ENCODE assay signal across 14 mouse cellular contexts in genomic region chr3:127818694-127819663, GRCm38 (mm10). TPM values are rescaled to one million over a fixed set of nuclear protein-coding genes. Genes with fewer than 3 reads are reported as not detected.
A peak's percentile ranks its signal among the peaks of the same experiment; 100 is the strongest.
DNase-seq lines count a peak whose midpoint lies in the region; ATAC-seq and TF ChIP-seq lines count a peak whose summit lies in the region.
"Had no signal": no experiment of that assay in that cellular context is flagged by ENCODE, and none has a peak within 500 bp of the region (broad histone marks: within the 10 kb centered on the region; RNA-seq: fewer than 3 reads in every experiment).

No protein-coding gene starts in this region.

- H3K36me3 ChIP-seq in lung, embryonic 14.5 days (ENCODE audit: insufficient read depth) = peaks cover 45% of the 10 kb centered on the region
- no peaks in the 10 kb centered on the region for H3K36me3 ChIP-seq in lung, postnatal 0 days (ENCODE audit: insufficient read depth, low read length)
- no peaks in the 10 kb centered on the region; the same call in 1 of the 2 replicates for H3K36me3 ChIP-seq in kidney, adult 2 months (ENCODE audit: control insufficient read depth, insufficient read depth, low read length)
- peaks cover 3% of the 10 kb centered on the region; the same call in 1 of the 2 replicates for H3K36me3 ChIP-seq in stomach, embryonic 16.5 days (ENCODE audit: control insufficient read depth, insufficient read depth, low read length)
- H3K36me3 ChIP-seq in forebrain, embryonic 16.5 days (ENCODE audit: control insufficient read depth, insufficient read depth) = peaks cover 4% of the 10 kb centered on the region; the same call in 1 of the 2 replicates

- DNase-seq in lung, embryonic 14.5 days = no peak
- DNase-seq in lung, postnatal 0 days (ENCODE audit: low spot score) = no peak
- DNase-seq in kidney, adult 2 months = peak; percentile 40
- DNase-seq in large intestine, adult 2 months (ENCODE audit: low read depth, low spot score) = peak; percentile 80
- DNase-seq in cerebellum, adult 18-20 months = no peak
- DNase-seq in spleen, postnatal 14 days (ENCODE audit: low spot score in 2 of 2) = no peak
- DNase-seq: cerebellum, adult 9-11 months; heart, postnatal 10 days had no signal

- H3K9ac ChIP-seq in lung, embryonic 14.5 days = no peak overlapping the region
- H3K9ac ChIP-seq in lung, postnatal 0 days (replicated peaks; ENCODE audit: low read depth) = no peak overlapping the region
- no peak overlapping the region for H3K9ac ChIP-seq in stomach, embryonic 16.5 days (ENCODE audit: low read length)
- no peak overlapping the region for H3K9ac ChIP-seq in forebrain, embryonic 16.5 days (replicated peaks; ENCODE audit: low read depth, low read length)
- H3K9ac ChIP-seq: lung, embryonic 15.5 days had no signal

- H3K27ac ChIP-seq in lung, embryonic 14.5 days (ENCODE audit: low read depth) = no peak overlapping the region
- no peak overlapping the region for H3K27ac ChIP-seq in lung, postnatal 0 days (ENCODE audit: low read length)
- H3K27ac ChIP-seq in kidney, adult 2 months (ENCODE audit: insufficient read depth, low read depth, low read length) = peak overlapping the region; percentile 77
- H3K27ac ChIP-seq in stomach, embryonic 16.5 days (ENCODE audit: low read length) = no peak overlapping the region
- H3K27ac ChIP-seq in forebrain, embryonic 16.5 days (ENCODE audit: low read length) = no peak overlapping the region
- H3K27ac ChIP-seq: lung, embryonic 15.5 days; midbrain, embryonic 10.5 days had no signal

- no peaks in the 10 kb centered on the region for H3K27me3 ChIP-seq in lung, embryonic 14.5 days (ENCODE audit: insufficient read depth, low read length)
- H3K27me3 ChIP-seq in lung, postnatal 0 days (replicated peaks; ENCODE audit: insufficient read depth, low read length) = no peaks in the 10 kb centered on the region
- H3K27me3 ChIP-seq in kidney, adult 2 months (replicated peaks; ENCODE audit: control insufficient read depth, insufficient read depth, low read length) = no peaks in the 10 kb centered on the region
- H3K27me3 ChIP-seq in stomach, embryonic 16.5 days (ENCODE audit: control insufficient read depth, insufficient read depth, low read length) = no peaks in the 10 kb centered on the region
- H3K27me3 ChIP-seq in forebrain, embryonic 16.5 days (replicated peaks; ENCODE audit: control insufficient read depth, insufficient read depth, low read length) = no peaks in the 10 kb centered on the region
- H3K27me3 ChIP-seq: CH12.LX; lung, embryonic 15.5 days had no signal

- no peak overlapping the region for H3K4me2 ChIP-seq in lung, embryonic 14.5 days
- H3K4me2 ChIP-seq in lung, postnatal 0 days (replicated peaks; ENCODE audit: low read depth, low read length) = no peak overlapping the region
- H3K4me2 ChIP-seq in stomach, embryonic 16.5 days (ENCODE audit: low read depth, low read length) = no peak overlapping the region
- H3K4me2 ChIP-seq in forebrain, embryonic 16.5 days (ENCODE audit: low read length) = no peak overlapping the region
- H3K4me2 ChIP-seq: lung, embryonic 15.5 days had no signal

- ATAC-seq in lung, embryonic 14.5 days (ENCODE audit: insufficient read depth) = peak; percentile 31; the same call in 1 of the 2 replicates
- ATAC-seq in lung, postnatal 0 days = no peak
- ATAC-seq in stomach, embryonic 16.5 days (ENCODE audit: insufficient read depth, low FRiP score) = 0 out of 2 replicates have a peak, but pooled peaks have one; percentile 21
- no peak for ATAC-seq in forebrain, embryonic 16.5 days
- ATAC-seq: forebrain, embryonic 14.5 days had no signal

- no peak for TF ChIP-seq EP300 in lung, postnatal 0 days (IDR thresholded peaks at IDR 0.05)

- no peak for TF ChIP-seq CTCF in lung, embryonic 14.5 days (IDR thresholded peaks at IDR 0.05; ENCODE audit: low read depth)
- TF ChIP-seq CTCF in lung, postnatal 0 days (IDR thresholded peaks at IDR 0.05) = no peak
- no peak for TF ChIP-seq CTCF in kidney, adult 2 months (conservative IDR thresholded peaks at IDR 0.05; ENCODE audit: insufficient read depth, insufficient read length, low read depth, low read length)

- no peaks in the 10 kb centered on the region for H3K9me3 ChIP-seq in lung, embryonic 14.5 days (ENCODE audit: low read depth, low read length)
- H3K9me3 ChIP-seq in lung, postnatal 0 days (ENCODE audit: low read length) = no peaks in the 10 kb centered on the region
- no peaks in the 10 kb centered on the region for H3K9me3 ChIP-seq in stomach, embryonic 16.5 days (replicated peaks; ENCODE audit: control insufficient read depth, low read length)
- H3K9me3 ChIP-seq in forebrain, embryonic 16.5 days (ENCODE audit: control insufficient read depth, low read length) = no peaks in the 10 kb centered on the region
- H3K9me3 ChIP-seq: lung, embryonic 15.5 days; midbrain, embryonic 10.5 days had no signal

- no peaks in the 10 kb centered on the region for H3K4me1 ChIP-seq in lung, embryonic 14.5 days (ENCODE audit: insufficient read depth)
- no peaks in the 10 kb centered on the region for H3K4me1 ChIP-seq in lung, postnatal 0 days (ENCODE audit: insufficient read depth, low read depth, low read length)
- no peaks in the 10 kb centered on the region; the same call in 1 of the 2 replicates for H3K4me1 ChIP-seq in kidney, adult 2 months (ENCODE audit: control insufficient read depth, insufficient read depth, low read length)
- H3K4me1 ChIP-seq in stomach, embryonic 16.5 days (ENCODE audit: control insufficient read depth, insufficient read depth, low read length) = no peaks in the 10 kb centered on the region
- 0 out of 2 replicates have a peak, but pooled peaks cover under 1% of the 10 kb centered on the region for H3K4me1 ChIP-seq in forebrain, embryonic 16.5 days (replicated peaks; ENCODE audit: control insufficient read depth, insufficient read depth, low read length)
- H3K4me1 ChIP-seq: lung, embryonic 15.5 days had no signal

- 56% methylated on average over 11 of the region's 11 CpGs for WGBS in lung, embryonic 14.5 days
- 67% methylated on average over 11 of the region's 11 CpGs for WGBS in lung, postnatal 0 days
- WGBS in kidney, adult 2 months = 52% methylated on average over 11 of the region's 11 CpGs
- WGBS in large intestine, adult 2 months = 30% methylated on average over 11 of the region's 11 CpGs
- 60% methylated on average over 11 of the region's 11 CpGs for WGBS in stomach, embryonic 16.5 days
- WGBS in forebrain, embryonic 16.5 days = 87% methylated on average over 11 of the region's 11 CpGs

- TF ChIP-seq POLR2A in kidney, adult 2 months (IDR thresholded peaks at IDR 0.05; ENCODE audit: low read depth, low read length) = no peak

- no peak overlapping the region for H3K4me3 ChIP-seq in lung, embryonic 14.5 days (ENCODE audit: low read depth, low read length)
- no peak overlapping the region for H3K4me3 ChIP-seq in lung, postnatal 0 days (ENCODE audit: low read depth, low read length)
- no peak overlapping the region for H3K4me3 ChIP-seq in kidney, adult 2 months (ENCODE audit: insufficient read depth, low read depth, low read length)
- no peak overlapping the region for H3K4me3 ChIP-seq in stomach, embryonic 16.5 days (replicated peaks; ENCODE audit: low read length)
- H3K4me3 ChIP-seq in forebrain, embryonic 16.5 days (replicated peaks; ENCODE audit: low read length) = no peak overlapping the region
- H3K4me3 ChIP-seq: lung, embryonic 15.5 days; midbrain, embryonic 10.5 days had no signal

RNA-seq across cellular contexts. Expression of gene Ap1ar, which starts 18.3 kb away (rescaled TPM):
- polyA plus RNA-seq in lung, embryonic 14.5 days (2014; fragmentation: Nextera tagmentation; extraction: Ambion mirVana) = 56.5 and 69.5 TPM in 2 replicates
- polyA plus RNA-seq in lung, postnatal 0 days (2015; fragmentation: Nextera tagmentation; extraction: Ambion mirVana) = 24.7 and 25.7 TPM in 2 replicates
- 36.7 and 37.1 TPM in 2 replicates for polyA plus RNA-seq in kidney, adult 2 months (2012; rRNA removed)
- polyA plus RNA-seq in large intestine, adult 2 months (2012; rRNA removed) = 28.0 and 38.9 TPM in 2 replicates
- 42.2 and 43.3 TPM in 2 replicates for polyA plus RNA-seq in stomach, embryonic 16.5 days (2015; fragmentation: Nextera tagmentation; extraction: Ambion mirVana)
- 83.0 and 83.1 TPM in 2 replicates for polyA plus RNA-seq in forebrain, embryonic 16.5 days (2015; fragmentation: Nextera tagmentation; extraction: Ambion mirVana)

RNA-seq across cellular contexts. Expression of gene Tifa, which starts 29.4 kb away (rescaled TPM):
- polyA plus RNA-seq in lung, embryonic 14.5 days (2014; fragmentation: Nextera tagmentation; extraction: Ambion mirVana) = 4.3 and 6.1 TPM in 2 replicates
- 6.3 and 7.1 TPM in 2 replicates for polyA plus RNA-seq in lung, postnatal 0 days (2015; fragmentation: Nextera tagmentation; extraction: Ambion mirVana)
- 2.9 and 4.1 TPM in 2 replicates for polyA plus RNA-seq in kidney, adult 2 months (2012; rRNA removed)
- 34.3 and 58.1 TPM in 2 replicates for polyA plus RNA-seq in large intestine, adult 2 months (2012; rRNA removed)
- polyA plus RNA-seq in stomach, embryonic 16.5 days (2015; fragmentation: Nextera tagmentation; extraction: Ambion mirVana) = 7.3 and 7.4 TPM in 2 replicates
- 3.4 and 5.0 TPM in 2 replicates for polyA plus RNA-seq in forebrain, embryonic 16.5 days (2015; fragmentation: Nextera tagmentation; extraction: Ambion mirVana)

RNA-seq across cellular contexts. Expression of gene Alpk1, which starts 38.7 kb away (rescaled TPM):
- polyA plus RNA-seq in lung, embryonic 14.5 days (2014; fragmentation: Nextera tagmentation; extraction: Ambion mirVana) = 1.3 and 1.5 TPM in 2 replicates
- polyA plus RNA-seq in lung, postnatal 0 days (2015; fragmentation: Nextera tagmentation; extraction: Ambion mirVana) = 0.76 and 0.82 TPM in 2 replicates
- polyA plus RNA-seq in kidney, adult 2 months (2012; rRNA removed) = 1.4 and 2.1 TPM in 2 replicates
- polyA plus RNA-seq in large intestine, adult 2 months (2012; rRNA removed) = 6.5 and 10.0 TPM in 2 replicates
- polyA plus RNA-seq in stomach, embryonic 16.5 days (2015; fragmentation: Nextera tagmentation; extraction: Ambion mirVana) = 2.8 and 4.3 TPM in 2 replicates
- 0.92 and 0.99 TPM in 2 replicates for polyA plus RNA-seq in forebrain, embryonic 16.5 days (2015; fragmentation: Nextera tagmentation; extraction: Ambion mirVana)

Comparison
In these comparisons a context has a peak if more than half of its experiments do, and no peak if none do; other contexts are left out.
1. ATAC-seq: peak in lung, embryonic 14.5 days (single experiment) and stomach, embryonic 16.5 days (single experiment); none in lung, postnatal 0 days (single experiment) and forebrain, embryonic 16.5 days (single experiment).
2. DNase-seq: peak in kidney, adult 2 months (single experiment) and large intestine, adult 2 months (single experiment); none in lung, embryonic 14.5 days (single experiment), lung, postnatal 0 days (single experiment), cerebellum, adult 18-20 months (0 of 2) and spleen, postnatal 14 days (0 of 2).